Mouse (Mus musculus) left cerebral cortex, adult 2 months (tissue): ENCODE measurements at regions not wholly inside any gene's neighbourhood (a gene's known extent, or its start where the extent isn't known, plus 50 kb on each side); places are given as distances from the start of the nearest gene placed in this dataset.

Experiments
- DNase-seq, 2 experiments: peaks; one replicate each; pipeline ENCODE4 v3.0.0; 2021 to 2022; ENCODE audit warnings: low spot score in 2 of 2, mixed read lengths in 1 of 2; ENCODE audit errors: extremely low spot score in 1 of 2
- H3K27ac ChIP-seq: fragments of 200-600 bp; 2 replicates; pipeline ENCODE4 v1.8.1; 2022
- H3K4me3 ChIP-seq: fragments of 200-600 bp; 2 replicates; pipeline ENCODE4 v1.8.1; 2022
- CTCF ChIP-seq: fragments of 200-600 bp; IDR thresholded peaks from 2 replicates; pipeline ENCODE4 v1.8.1; 2022; ENCODE audit warnings: antibody characterized with exemption, mild to moderate bottlenecking, moderate library complexity
- intact Hi-C: fragments of 180-260 bp; cut with DNase I; formaldehyde crosslinking; loops from one replicate; pipeline ENCODE4 v1.15.1; 2025

DNA sequence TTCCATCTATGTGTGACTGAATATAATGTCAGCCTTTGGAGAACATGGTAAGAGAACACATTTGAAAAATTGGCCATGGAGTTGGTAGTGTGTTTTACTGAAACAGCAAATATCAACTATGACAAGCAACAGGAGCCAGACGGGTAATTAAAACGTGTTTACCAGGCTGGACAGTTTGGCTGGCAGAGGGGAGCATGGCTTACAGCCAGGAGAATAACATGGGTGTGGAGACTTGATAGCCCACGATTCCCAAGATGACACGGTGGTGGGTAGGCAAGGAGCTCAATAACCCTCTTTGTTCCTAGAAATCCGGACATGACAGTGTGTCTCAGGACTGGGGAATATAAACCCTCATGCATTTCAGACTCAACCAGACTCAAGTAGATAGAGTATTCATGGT is 185.2 kb downstream of the Cyp26b1 start:
- no peak for TF ChIP-seq CTCF
- no peak overlapping the region for H3K4me3 ChIP-seq
- H3K27ac ChIP-seq: no peak overlapping the region
- intact Hi-C loops: loop anchor here (1.0 to 10.0 kb wide), 3 partner anchors 64 to 506 kb away; no protein-coding TSS in a partner anchor
- no peak for DNase-seq

GRCm38 (mm10) chr6:84407773-84408172 is 185.9 kb downstream of the Cyp26b1 start:
- Histone ChIP-seq H3K4me3 (no peak overlapping the region), H3K27ac (no peak overlapping the region)
- DNase-seq: peak; percentile 29 to 61
- peak; percentile 83 for TF ChIP-seq CTCF
- intact Hi-C loops: loop anchor here (1.0 to 10.0 kb wide), 4 partner anchors 65 to 507 kb away; no protein-coding TSS in a partner anchor

DNA sequence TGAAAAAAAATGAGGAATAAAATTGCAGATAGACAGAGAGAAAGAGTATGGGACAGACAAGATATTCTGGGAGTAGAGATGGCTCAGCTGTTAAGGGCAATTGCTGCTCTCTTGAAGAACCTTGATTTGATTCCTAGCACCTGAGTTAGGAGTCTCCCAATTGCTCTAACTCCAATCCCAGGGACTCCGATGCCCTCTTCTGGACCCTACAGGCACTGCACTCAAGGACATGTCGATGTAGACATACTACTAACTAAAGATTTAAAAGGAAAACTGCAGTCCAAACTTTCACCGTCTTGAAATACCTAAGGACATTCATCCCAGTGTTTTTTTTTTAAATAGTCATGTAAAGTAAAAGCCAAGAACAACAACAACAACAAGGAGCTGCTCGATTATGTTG is 189.0 kb downstream of the Cyp26b1 start:
- DNase-seq: no peak
- intact Hi-C loops: loop anchor here (5.0 to 10.0 kb wide), 2 partner anchors 68 to 510 kb away; no protein-coding TSS in a partner anchor
- H3K27ac ChIP-seq: no peak overlapping the region
- peak; percentile 24 for TF ChIP-seq CTCF
- H3K4me3 ChIP-seq: no peak overlapping the region

DNA sequence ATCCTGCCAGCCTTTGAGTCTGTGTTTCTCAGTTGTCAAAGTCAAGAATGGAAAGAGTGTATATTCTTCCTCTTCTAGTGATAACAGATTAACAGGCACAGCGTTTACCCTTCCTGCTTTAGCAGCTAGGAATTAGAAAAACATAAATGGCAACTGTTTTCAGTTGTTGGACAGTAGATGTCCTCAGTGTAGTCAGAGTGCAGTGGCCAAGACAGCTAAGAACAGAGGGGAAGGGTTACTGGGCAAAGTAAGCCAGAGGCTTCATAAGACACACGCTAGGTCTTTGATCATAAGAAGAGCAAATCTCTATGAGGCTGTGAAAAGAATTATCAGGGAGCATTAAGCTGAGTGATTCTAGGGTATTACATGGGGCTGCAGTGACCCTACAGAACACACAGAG is 191.3 kb downstream of the Cyp26b1 start:
- DNase-seq: no peak
- no peak overlapping the region for H3K4me3 ChIP-seq
- no peak overlapping the region for H3K27ac ChIP-seq
- TF ChIP-seq CTCF: no peak
- intact Hi-C loops: loop anchor here (10.0 kb wide), 1 partner anchor 512 kb away; no protein-coding TSS in a partner anchor

DNA sequence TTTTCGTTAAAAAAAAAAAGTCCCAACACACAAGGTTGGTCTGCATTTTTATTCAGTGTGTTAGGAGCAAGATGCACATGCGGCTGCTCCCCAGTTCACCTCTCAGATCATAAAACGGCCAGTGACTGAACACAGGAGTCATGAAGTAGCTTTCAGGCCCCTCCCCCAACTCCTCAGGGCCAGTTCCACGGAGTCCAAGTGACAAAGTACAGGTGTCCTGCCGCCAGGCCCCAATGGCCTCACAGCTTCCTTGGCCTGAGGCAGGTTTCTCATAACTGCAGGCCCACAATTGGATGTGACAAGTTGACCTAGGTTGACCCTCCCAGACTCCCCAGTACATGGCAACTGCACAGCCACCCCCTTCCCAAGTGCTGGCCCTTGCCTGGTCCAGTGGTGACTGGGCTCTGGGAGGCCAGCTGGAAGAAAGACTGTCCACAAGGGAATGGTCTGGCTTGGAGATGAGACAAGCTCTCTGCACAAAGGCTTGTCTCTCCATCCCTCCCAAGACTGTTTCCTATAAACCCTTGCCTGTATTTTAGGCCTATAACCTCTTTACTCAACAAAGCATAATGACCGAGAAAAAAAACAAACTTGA is 199.1 kb downstream of the Cyp26b1 start:
- DNase-seq: no peak
- no peak for TF ChIP-seq CTCF
- Histone ChIP-seq H3K27ac (no peak overlapping the region), H3K4me3 (no peak overlapping the region)
- intact Hi-C loops: no loop called here

- Histone ChIP-seq H3K27ac (no peak overlapping the region), H3K4me3 (no peak overlapping the region)
- intact Hi-C loops: no loop called here
- TF ChIP-seq CTCF: no peak
- DNase-seq: no peak
These were observed 200.0 kb downstream of the Cyp26b1 start for GRCm38 (mm10) chr6:84393519-84394231.

- Histone ChIP-seq H3K27ac (no peak overlapping the region), H3K4me3 (no peak overlapping the region)
- TF ChIP-seq CTCF: no peak
- intact Hi-C loops: no loop called here
- DNase-seq: no peak
These were observed 200.8 kb downstream of the Cyp26b1 start for GRCm38 (mm10) chr6:84392752-84393511.

GRCm38 (mm10) chr6:84391016-84391415 is 202.7 kb downstream of the Cyp26b1 start:
- TF ChIP-seq CTCF: no peak
- Histone ChIP-seq H3K4me3 (no peak overlapping the region), H3K27ac (no peak overlapping the region)
- intact Hi-C loops: no loop called here
- DNase-seq: no peak

- no peak overlapping the region for H3K4me3 ChIP-seq
- intact Hi-C loops: no loop called here
- no peak for DNase-seq
- no peak overlapping the region for H3K27ac ChIP-seq
- no peak for TF ChIP-seq CTCF
These were observed 208.0 kb downstream of the Cyp26b1 start for GRCm38 (mm10) chr6:84385696-84386095.

DNA sequence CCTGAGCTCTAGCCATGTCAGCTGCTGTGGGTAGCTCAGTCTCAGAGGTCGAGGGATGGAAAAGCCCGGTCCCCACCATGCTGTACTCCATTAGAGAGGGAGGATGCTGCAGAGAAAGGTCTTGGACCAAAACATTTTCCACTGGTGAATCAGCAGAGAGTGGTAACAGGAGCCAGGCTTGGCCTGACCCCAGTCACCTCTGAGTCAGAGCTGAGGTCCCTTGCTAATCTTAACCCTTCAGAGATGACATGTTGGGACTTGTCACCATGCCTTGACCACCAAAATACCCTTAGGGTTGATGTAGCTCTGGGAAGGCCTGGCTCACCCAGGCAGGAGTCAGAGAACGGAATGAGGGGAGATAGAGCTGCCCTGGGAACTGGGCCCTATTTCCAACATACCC is 210.0 kb downstream of the Cyp26b1 start:
- no peak for TF ChIP-seq CTCF
- H3K4me3 ChIP-seq: no peak overlapping the region

GRCm38 (mm10) chr6:84383141-84383540 is 210.6 kb downstream of the Cyp26b1 start:
- no peak overlapping the region for H3K27ac ChIP-seq
- DNase-seq: no peak
- no peak for TF ChIP-seq CTCF
- H3K4me3 ChIP-seq: no peak overlapping the region
- intact Hi-C loops: no loop called here

More for the DNA sequence above, 210.0 kb downstream of the Cyp26b1 start:
- H3K27ac ChIP-seq: no peak overlapping the region
- intact Hi-C loops: no loop called here
- DNase-seq: no peak

DNA sequence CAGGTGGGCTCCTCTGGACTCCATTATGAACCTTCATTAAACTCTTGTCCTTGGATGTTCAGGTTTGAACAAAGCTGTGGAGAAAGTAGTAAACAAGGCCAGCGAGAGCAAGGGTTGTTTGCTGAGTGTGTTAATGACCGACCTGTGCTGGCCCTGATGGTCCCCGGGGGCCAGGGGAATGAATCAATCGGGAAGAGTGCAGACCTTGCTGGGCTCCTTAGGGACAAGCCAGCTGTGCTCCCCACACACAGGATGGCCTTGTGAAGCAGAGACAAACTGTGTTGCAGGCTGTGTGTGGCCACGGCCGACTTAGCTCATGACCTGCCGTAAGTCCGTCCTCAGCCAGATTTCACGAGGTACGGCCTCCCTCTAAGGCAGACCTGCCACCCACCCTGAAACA is 212.1 kb downstream of the Cyp26b1 start:
- no peak for TF ChIP-seq CTCF
- DNase-seq: no peak
- no peak overlapping the region for H3K4me3 ChIP-seq
- intact Hi-C loops: no loop called here
- no peak overlapping the region for H3K27ac ChIP-seq
